Mouse (Mus musculus) telencephalon, adult 2 months (tissue): ENCODE data around the gene CK137956.

Source experiments
- DNase-seq: peaks from one replicate; pipeline ENCODE4 v3.0.0-alpha.2; 2011; ENCODE audit warnings: low read depth, low spot score

CK137956 gene

GRCm38 (mm10) chr4:127970901-127971868, at the start of gene CK137956:
Gene CK137956 (minus strand): TSS chr4:127970951.
- DNase-seq: no peak

GRCm38 (mm10) chr4:128019465-128019864, 48.7 kb upstream of the CK137956 start:
- DNase-seq: no peak

GRCm38 (mm10) chr4:128004797-128005452, 34.2 kb upstream of the CK137956 start:
- no peak for DNase-seq

GRCm38 (mm10) chr4:128002638-128003101, 31.9 kb upstream of the CK137956 start:
- peak; percentile 75 for DNase-seq

GRCm38 (mm10) chr4:127999281-127999680, 28.5 kb upstream of the CK137956 start:
- DNase-seq: no peak

GRCm38 (mm10) chr4:127989347-127989995, 18.7 kb upstream of the CK137956 start:
- no peak for DNase-seq

GRCm38 (mm10) chr4:127988526-127989180, 17.9 kb upstream of the CK137956 start:
- DNase-seq: no peak

GRCm38 (mm10) chr4:127987784-127988455, 17.2 kb upstream of the CK137956 start, which contains the start of gene Csmd2:
Gene Csmd2 (plus strand): TSS chr4:127987857.
- DNase-seq: peak; percentile 77

GRCm38 (mm10) chr4:127987270-127987669, 16.5 kb upstream of the CK137956 start:
- no peak for DNase-seq

- no peak for DNase-seq
Measured at GRCm38 (mm10) chr4:127986491-127987075, 15.8 kb upstream of the CK137956 start.

- peak; percentile 58 for DNase-seq
Measured at GRCm38 (mm10) chr4:127985874-127986273, 15.1 kb upstream of the CK137956 start.

- no peak for DNase-seq
Measured at GRCm38 (mm10) chr4:127984426-127984825, 13.7 kb upstream of the CK137956 start.

GRCm38 (mm10) chr4:127981125-127981524, 10.4 kb upstream of the CK137956 start:
- DNase-seq: no peak

- no peak for DNase-seq
Measured at GRCm38 (mm10) chr4:127972976-127973375, 2.2 kb upstream of the CK137956 start.

GRCm38 (mm10) chr4:127970018-127970421, 731 bp downstream of the CK137956 start:
- no peak for DNase-seq

- no peak for DNase-seq
Measured at GRCm38 (mm10) chr4:127969101-127969500, 1.6 kb downstream of the CK137956 start.

- no peak for DNase-seq
Measured at GRCm38 (mm10) chr4:127953006-127953710, 17.6 kb downstream of the CK137956 start.

- DNase-seq: no peak
Measured at GRCm38 (mm10) chr4:127947696-127948095, 23.1 kb downstream of the CK137956 start.

GRCm38 (mm10) chr4:127937474-127937873, 33.3 kb downstream of the CK137956 start:
- DNase-seq: no peak

GRCm38 (mm10) chr4:127935369-127935768, 35.4 kb downstream of the CK137956 start:
- DNase-seq: no peak
